Mouse (Mus musculus): ENCODE results near the gene Hist1h4f. TPM values are rescaled to one million over a fixed set of nuclear protein-coding genes. Genes with fewer than 3 reads are reported as not detected.
A peak's percentile ranks its signal among the peaks of the same experiment; 100 is the strongest.

Hist1h4f gene
- polyA plus RNA-seq, 1 experiment from 2014 or later = not detected

- ATAC-seq = no peak
- H3K4me3 ChIP-seq (ENCODE audit: low read depth, low read length) = peak overlapping the region; percentile 55; the same call in 1 of the 2 replicates
- H3K27me3 ChIP-seq (replicated peaks; ENCODE audit: insufficient read depth, low read length) = no peaks in the 10 kb centered on the region
- no peak for TF ChIP-seq EP300 (IDR thresholded peaks at IDR 0.05)
- H3K9me3 ChIP-seq (ENCODE audit: low read length) = no peaks in the 10 kb centered on the region
- H3K36me3 ChIP-seq (ENCODE audit: insufficient read depth, low read length) = no peaks in the 10 kb centered on the region
- H3K4me2 ChIP-seq (replicated peaks; ENCODE audit: low read depth, low read length) = peak overlapping the region; percentile 64
- no peak for DNase-seq (ENCODE audit: low spot score)
- 11% methylated on average over 9 of the region's 9 CpGs for WGBS
- H3K27ac ChIP-seq (ENCODE audit: low read length) = peak overlapping the region; percentile 97
- H3K4me1 ChIP-seq (ENCODE audit: insufficient read depth, low read depth, low read length) = peaks cover 21% of the 10 kb centered on the region; the same call in 1 of the 2 replicates
- no peak overlapping the region for H3K9ac ChIP-seq (replicated peaks; ENCODE audit: low read depth)
These were observed 19.0 kb downstream of the Hist1h4f start for GRCm38 (mm10) chr13:23532262-23533075.

GRCm38 (mm10) chr13:23530901-23531875 lies 20.3 kb downstream of the Hist1h4f start, which contains the start of gene Hist1h4h:
Gene Hist1h4h (plus strand): TSS chr13:23531050.
- Histone ChIP-seq H3K4me3 (ENCODE audit: low read depth, low read length) (peak within 1 kb of the TSS; percentile 55), H3K4me1 (ENCODE audit: insufficient read depth, low read depth, low read length) (peaks cover 19% of the 10 kb centered on the region; the same call in 1 of the 2 replicates), H3K27ac (ENCODE audit: low read length) (peak within 1 kb of the TSS; percentile 97), H3K9me3 (ENCODE audit: low read length) (no peaks in the 10 kb centered on the region), H3K36me3 (ENCODE audit: insufficient read depth, low read length) (no peaks in the 10 kb centered on the region), H3K9ac (replicated peaks; ENCODE audit: low read depth) (peak within 1 kb of the TSS; percentile 77), H3K4me2 (replicated peaks; ENCODE audit: low read depth, low read length) (peak within 1 kb of the TSS; percentile 64), H3K27me3 (replicated peaks; ENCODE audit: insufficient read depth, low read length) (no peaks in the 10 kb centered on the region)
- ATAC-seq (peak; percentile 86), DNase-seq (ENCODE audit: low spot score) (peak; percentile 99)
- WGBS = under 1% methylated on average over 52 of the region's 70 CpGs
- TF ChIP-seq EP300 (IDR thresholded peaks at IDR 0.05) (peak; percentile 82), CTCF (IDR thresholded peaks at IDR 0.05) (no peak)

- Histone ChIP-seq H3K4me1 (ENCODE audit: insufficient read depth, low read depth, low read length) (peaks cover 16% of the 10 kb centered on the region; the same call in 1 of the 2 replicates), H3K27ac (ENCODE audit: low read length) (peak overlapping the region; percentile 97), H3K4me3 (ENCODE audit: low read depth, low read length) (peak overlapping the region; percentile 55), H3K36me3 (ENCODE audit: insufficient read depth, low read length) (no peaks in the 10 kb centered on the region), H3K4me2 (replicated peaks; ENCODE audit: low read depth, low read length) (peak overlapping the region; percentile 64), H3K27me3 (replicated peaks; ENCODE audit: insufficient read depth, low read length) (no peaks in the 10 kb centered on the region), H3K9ac (replicated peaks; ENCODE audit: low read depth) (peak overlapping the region; percentile 77), H3K9me3 (ENCODE audit: low read length) (no peaks in the 10 kb centered on the region)
- DNase-seq (ENCODE audit: low spot score) (peak; percentile 83), ATAC-seq (peak; percentile 37)
- WGBS = under 1% methylated on average over 20 of the region's 20 CpGs
- TF ChIP-seq CTCF (IDR thresholded peaks at IDR 0.05) (no peak), EP300 (IDR thresholded peaks at IDR 0.05) (peak; percentile 48)
These were observed 21.1 kb downstream of the Hist1h4f start for GRCm38 (mm10) chr13:23530181-23530900.

- Histone ChIP-seq H3K9me3 (ENCODE audit: low read length) (no peaks in the 10 kb centered on the region), H3K27me3 (replicated peaks; ENCODE audit: insufficient read depth, low read length) (no peaks in the 10 kb centered on the region), H3K4me2 (replicated peaks; ENCODE audit: low read depth, low read length) (peak overlapping the region; percentile 64), H3K27ac (ENCODE audit: low read length) (peak overlapping the region; percentile 97; the same call in 1 of the 2 replicates), H3K4me1 (ENCODE audit: insufficient read depth, low read depth, low read length) (peaks cover 14% of the 10 kb centered on the region; the same call in 1 of the 2 replicates), H3K4me3 (ENCODE audit: low read depth, low read length) (peak overlapping the region; percentile 55), H3K9ac (replicated peaks; ENCODE audit: low read depth) (peak overlapping the region; percentile 77), H3K36me3 (ENCODE audit: insufficient read depth, low read length) (no peaks in the 10 kb centered on the region)
- TF ChIP-seq EP300 (IDR thresholded peaks at IDR 0.05) = no peak
- no peak for TF ChIP-seq CTCF (IDR thresholded peaks at IDR 0.05)
- 19% methylated on average over 2 of the region's 2 CpGs for WGBS
- DNase-seq (ENCODE audit: low spot score) (no peak), ATAC-seq (no peak)
These were observed 21.8 kb downstream of the Hist1h4f start for GRCm38 (mm10) chr13:23529480-23530165.

- TF ChIP-seq CTCF (IDR thresholded peaks at IDR 0.05) = no peak
- Histone ChIP-seq H3K4me2 (replicated peaks; ENCODE audit: low read depth, low read length) (no peak overlapping the region), H3K4me1 (ENCODE audit: insufficient read depth, low read depth, low read length) (peaks cover 10% of the 10 kb centered on the region; the same call in 1 of the 2 replicates), H3K27ac (ENCODE audit: low read length) (no peak overlapping the region), H3K9ac (replicated peaks; ENCODE audit: low read depth) (no peak overlapping the region), H3K9me3 (ENCODE audit: low read length) (no peaks in the 10 kb centered on the region), H3K4me3 (ENCODE audit: low read depth, low read length) (no peak overlapping the region), H3K27me3 (replicated peaks; ENCODE audit: insufficient read depth, low read length) (no peaks in the 10 kb centered on the region), H3K36me3 (ENCODE audit: insufficient read depth, low read length) (no peaks in the 10 kb centered on the region)
- no peak for ATAC-seq
- WGBS = 72% methylated on average over 5 of the region's 5 CpGs
- DNase-seq (ENCODE audit: low spot score) = no peak
These were observed 22.4 kb downstream of the Hist1h4f start for GRCm38 (mm10) chr13:23529005-23529404.

Measured in lung, postnatal 0 days (tissue).